Mouse (Mus musculus) limb, embryonic 14.5 days (tissue): Measurements from ENCODE around the gene Lypd1. TPM values are rescaled to one million over a fixed set of nuclear protein-coding genes. Genes with fewer than 3 reads are reported as not detected.

Experiments used
- ATAC-seq: fragments of 200-750 bp; cut with Nextera tagmentation; 2 replicates; pipeline ENCODE4 v1.8.0; 2017; ENCODE audit warnings: low read depth, moderate number of reproducible peaks, moderate TSS enrichment; ENCODE audit not compliant: low FRiP score
- DNase-seq: peaks from one replicate; pipeline ENCODE4 v3.0.0-alpha.2; 2015; ENCODE audit warnings: low spot score
- H3K27ac ChIP-seq: fragments of 300-500 bp; sonication (generic); replicated peaks from 2 replicates; pipeline ENCODE4 v1.5.1; 2014; ENCODE audit warnings: low read depth, mild to moderate bottlenecking, low read length, moderate library complexity, mixed read lengths
- H3K27me3 ChIP-seq: fragments of 300-500 bp; sonication (generic); 2 replicates; pipeline ENCODE4 v1.6.1; 2014; ENCODE audit warnings: low read length, mixed read lengths; ENCODE audit not compliant: control insufficient read depth, insufficient read depth
- H3K36me3 ChIP-seq: fragments of 300-500 bp; sonication (generic); 2 replicates; pipeline ENCODE4 v1.6.1; 2014; ENCODE audit warnings: mild to moderate bottlenecking, low read length, moderate library complexity, mixed read lengths; ENCODE audit not compliant: control insufficient read depth, insufficient read depth
- H3K4me1 ChIP-seq: fragments of 300-500 bp; sonication (generic); 2 replicates; pipeline ENCODE4 v1.6.1; 2014; ENCODE audit warnings: antibody characterized with exemption, low read length, mixed read lengths; ENCODE audit not compliant: control insufficient read depth, insufficient read depth
- H3K4me2 ChIP-seq: fragments of 300-500 bp; sonication (generic); replicated peaks from 2 replicates; pipeline ENCODE4 v1.6.1; 2014; ENCODE audit warnings: low read depth, mild to moderate bottlenecking, low read length, moderate library complexity; ENCODE audit not compliant: severe bottlenecking
- H3K4me3 ChIP-seq: fragments of 300-500 bp; sonication (generic); replicated peaks from 2 replicates; pipeline ENCODE4 v1.5.1; 2014; ENCODE audit warnings: low read length
- H3K9ac ChIP-seq: fragments of 300-500 bp; sonication (generic); 2 replicates; pipeline ENCODE4 v1.6.1; 2014; ENCODE audit warnings: mild to moderate bottlenecking, low read depth, low read length, moderate library complexity; ENCODE audit not compliant: severe bottlenecking
- H3K9me3 ChIP-seq: fragments of 300-500 bp; sonication (generic); 2 replicates; pipeline ENCODE4 v1.6.1; 2016; ENCODE audit warnings: low read length; ENCODE audit not compliant: control insufficient read depth
- POLR2A ChIP-seq: fragments of 200-500 bp; IDR thresholded peaks from 2 replicates; pipeline ENCODE4 v1.8.0; 2012; ENCODE audit warnings: inconsistent platforms, mild to moderate bottlenecking, moderate library complexity, borderline replicate concordance; ENCODE audit not compliant: insufficient read depth, insufficient read length; ENCODE audit errors: extremely low read depth
- WGBS: fragments of 180-500 bp; shearing (Covaris S2); extraction: QIAGEN DNeasy Blood & Tissue Kit; methylation state at CpG from one replicate; pipeline ENCODE4 v1.1.7; 2014; 5-methylcytosine and 5-hydroxymethylcytosine counted together
- polyA plus RNA-seq, 2 experiments: library from polyadenylated mRNA; depleted of rRNA in 1 of 2; stranded (reverse) in 1 of 2; unstranded in 1 of 2; fragments of >200 nt; fragmentation: Nextera tagmentation in 1 of 2; extraction: Ambion mirVana in 1 of 2; gene quantifications; 2 replicates each; pipeline versions ENCODE4 v1.2.1 to v1.2.3; 2012 to 2014

The Lypd1 gene
- 11.4 and 13.6 TPM in 2 replicates for polyA plus RNA-seq (2012; rRNA removed)
- 9.6 and 13.2 TPM in 2 replicates for polyA plus RNA-seq (2014; fragmentation: Nextera tagmentation; extraction: Ambion mirVana)

- H3K4me2 ChIP-seq: peak within 1 kb of the TSS; percentile 97
- no peaks in the 10 kb centered on the region for H3K9me3 ChIP-seq
- 5% methylated on average over 26 of the region's 30 CpGs for WGBS
- H3K27ac ChIP-seq: no peak within 1 kb of the TSS
- H3K4me1 ChIP-seq: peaks cover 23% of the 10 kb centered on the region
- no peak for TF ChIP-seq POLR2A
- ATAC-seq (no peak), DNase-seq (peak; percentile 4)
- peaks cover 21% of the 10 kb centered on the region; the same call in 1 of the 2 replicates for H3K27me3 ChIP-seq
- no peaks in the 10 kb centered on the region for H3K36me3 ChIP-seq
- peak within 1 kb of the TSS; percentile 57 for H3K9ac ChIP-seq
- H3K4me3 ChIP-seq: peak within 1 kb of the TSS; percentile 53
Observed at GRCm38 (mm10) chr1:125912601-125913600, at the start of gene Lypd1. Gene Lypd1 (minus strand): TSS chr1:125913101.

GRCm38 (mm10) chr1:125951026-125951425 is 38.1 kb upstream of the Lypd1 start:
- Histone ChIP-seq H3K9ac (no peak overlapping the region), H3K4me1 (no peaks in the 10 kb centered on the region), H3K4me3 (no peak overlapping the region), H3K27ac (no peak overlapping the region), H3K27me3 (no peaks in the 10 kb centered on the region), H3K36me3 (no peaks in the 10 kb centered on the region), H3K9me3 (no peaks in the 10 kb centered on the region), H3K4me2 (no peak overlapping the region)
- WGBS: 85% methylated on average over 3 of the region's 3 CpGs
- no peak for DNase-seq
- no peak for ATAC-seq
- no peak for TF ChIP-seq POLR2A

GRCm38 (mm10) chr1:125949076-125949475 is 36.2 kb upstream of the Lypd1 start:
- Histone ChIP-seq H3K9me3 (no peaks in the 10 kb centered on the region), H3K27me3 (no peaks in the 10 kb centered on the region), H3K36me3 (no peaks in the 10 kb centered on the region), H3K27ac (no peak overlapping the region), H3K4me3 (no peak overlapping the region), H3K9ac (no peak overlapping the region), H3K4me1 (peaks cover 8% of the 10 kb centered on the region; the same call in 1 of the 2 replicates), H3K4me2 (no peak overlapping the region)
- no peak for ATAC-seq
- 46% methylated on average over 6 of the region's 6 CpGs for WGBS
- TF ChIP-seq POLR2A: no peak
- no peak for DNase-seq

- Histone ChIP-seq H3K4me3 (no peak overlapping the region), H3K4me2 (no peak overlapping the region), H3K27ac (no peak overlapping the region), H3K4me1 (peaks cover 8% of the 10 kb centered on the region; the same call in 1 of the 2 replicates), H3K27me3 (no peaks in the 10 kb centered on the region), H3K9me3 (no peaks in the 10 kb centered on the region), H3K9ac (no peak overlapping the region), H3K36me3 (no peaks in the 10 kb centered on the region)
- ATAC-seq (peak; percentile 57), DNase-seq (peak; percentile 70)
- no peak for TF ChIP-seq POLR2A
- 18% methylated on average over 9 of the region's 9 CpGs for WGBS
Observed at GRCm38 (mm10) chr1:125945136-125945535, 32.2 kb upstream of the Lypd1 start.

GRCm38 (mm10) chr1:125943305-125943704 is 30.4 kb upstream of the Lypd1 start:
- no peak for ATAC-seq
- peaks cover 8% of the 10 kb centered on the region; the same call in 1 of the 2 replicates for H3K4me1 ChIP-seq
- H3K27me3 ChIP-seq: no peaks in the 10 kb centered on the region
- H3K9ac ChIP-seq: no peak overlapping the region
- H3K27ac ChIP-seq: no peak overlapping the region
- 83% methylated on average over 1 of the region's 1 CpGs for WGBS
- no peak for TF ChIP-seq POLR2A
- no peak for DNase-seq
- H3K4me2 ChIP-seq: no peak overlapping the region
- H3K36me3 ChIP-seq: no peaks in the 10 kb centered on the region
- H3K4me3 ChIP-seq: no peak overlapping the region
- no peaks in the 10 kb centered on the region for H3K9me3 ChIP-seq
